Mouse (Mus musculus) thymus, adult 2 months (tissue): ENCODE measurements around the gene Alg1. TPM values are rescaled to one million over a fixed set of nuclear protein-coding genes. Genes with fewer than 3 reads are reported as not detected.
"Not testable (repeated sequence)": the region's sequence is repeated elsewhere in the genome, so short reads cannot be mapped to it uniquely, and the experiment has no call there.

Source experiments
- DNase-seq: peaks from one replicate; pipeline ENCODE4 v3.0.0; 2021
- H3K27ac ChIP-seq: fragments of 200-500 bp; 2 replicates; pipeline ENCODE4 v1.5.1; 2012; ENCODE audit warnings: low read length, control low read depth; ENCODE audit not compliant: control insufficient read depth, insufficient read depth
- H3K27me3 ChIP-seq: fragments of 200-500 bp; 2 replicates; pipeline ENCODE4 v1.6.1; 2012; ENCODE audit warnings: mild to moderate bottlenecking, low read length, moderate library complexity, mixed read lengths; ENCODE audit not compliant: control insufficient read depth, insufficient read depth
- H3K36me3 ChIP-seq: fragments of 200-500 bp; 2 replicates; pipeline ENCODE4 v1.6.1; 2012; ENCODE audit warnings: mild to moderate bottlenecking, low read length, moderate library complexity; ENCODE audit not compliant: control insufficient read depth, insufficient read depth
- H3K4me1 ChIP-seq: fragments of 200-500 bp; replicated peaks from 2 replicates; pipeline ENCODE4 v1.6.1; 2012; ENCODE audit warnings: low read length; ENCODE audit not compliant: control insufficient read depth, insufficient read depth
- H3K4me3 ChIP-seq: fragments of 200-500 bp; 2 replicates; pipeline ENCODE4 v1.5.1; 2012; ENCODE audit warnings: mild to moderate bottlenecking, low read length, control low read depth, moderate library complexity; ENCODE audit not compliant: control insufficient read depth, insufficient read depth
- CTCF ChIP-seq: fragments of 200-500 bp; IDR thresholded peaks from 2 replicates; pipeline ENCODE4 v1.5.1; 2012; ENCODE audit warnings: mild to moderate bottlenecking, control low read depth, low read length, moderate library complexity, borderline replicate concordance; ENCODE audit not compliant: control insufficient read depth, poor library complexity, insufficient read depth; ENCODE audit errors: extremely low read depth
- POLR2A ChIP-seq: fragments of 200-500 bp; IDR thresholded peaks from 2 replicates; pipeline ENCODE4 v1.6.1; 2012; ENCODE audit warnings: mild to moderate bottlenecking, low read length, control low read depth, moderate library complexity; ENCODE audit not compliant: control insufficient read depth, poor library complexity, insufficient read depth; ENCODE audit errors: extremely low read depth
- WGBS: fragments of 180-500 bp; shearing (Covaris S2); methylation state at CpG from one replicate; pipeline ENCODE4 v1.1.7; 2018; 5-methylcytosine and 5-hydroxymethylcytosine counted together
- polyA plus RNA-seq: library from polyadenylated mRNA; depleted of rRNA; stranded (reverse); fragments of >200 nt; gene quantifications from 2 replicates; pipeline ENCODE4 v1.2.3, GENCODE M21; 2012

Alg1 gene
- polyA plus RNA-seq, 1 experiment = 71.7 TPM

DNA sequence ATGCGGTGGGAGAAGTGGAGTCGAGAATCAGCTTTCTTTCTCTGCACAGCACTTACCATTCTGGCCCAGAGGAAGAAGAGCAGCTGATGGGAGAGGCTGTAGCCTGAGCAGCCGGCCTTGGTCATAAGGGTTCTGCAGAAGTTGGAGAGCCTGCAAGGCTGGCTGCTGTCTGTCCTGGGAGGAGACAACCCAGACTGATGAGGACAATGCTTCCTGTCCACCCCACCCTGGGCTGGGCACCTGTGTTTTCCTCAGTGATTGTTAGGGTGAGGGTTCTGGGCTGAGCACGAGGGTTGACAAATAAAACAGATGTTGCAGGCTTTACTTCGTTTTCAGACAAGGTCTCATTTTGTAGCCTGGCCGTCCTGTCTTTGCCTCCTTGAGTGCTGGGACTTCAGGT lies 16.7 kb upstream of the Alg1 start:
- Histone ChIP-seq H3K4me1 (no peaks in the 10 kb centered on the region), H3K27me3 (no peaks in the 10 kb centered on the region), H3K36me3 (no peaks in the 10 kb centered on the region), H3K4me3 (no peak overlapping the region), H3K27ac (no peak overlapping the region)
- 79% methylated on average over 6 of the region's 6 CpGs for WGBS
- DNase-seq = no peak
- no peak for TF ChIP-seq CTCF
- no peak for TF ChIP-seq POLR2A

DNA sequence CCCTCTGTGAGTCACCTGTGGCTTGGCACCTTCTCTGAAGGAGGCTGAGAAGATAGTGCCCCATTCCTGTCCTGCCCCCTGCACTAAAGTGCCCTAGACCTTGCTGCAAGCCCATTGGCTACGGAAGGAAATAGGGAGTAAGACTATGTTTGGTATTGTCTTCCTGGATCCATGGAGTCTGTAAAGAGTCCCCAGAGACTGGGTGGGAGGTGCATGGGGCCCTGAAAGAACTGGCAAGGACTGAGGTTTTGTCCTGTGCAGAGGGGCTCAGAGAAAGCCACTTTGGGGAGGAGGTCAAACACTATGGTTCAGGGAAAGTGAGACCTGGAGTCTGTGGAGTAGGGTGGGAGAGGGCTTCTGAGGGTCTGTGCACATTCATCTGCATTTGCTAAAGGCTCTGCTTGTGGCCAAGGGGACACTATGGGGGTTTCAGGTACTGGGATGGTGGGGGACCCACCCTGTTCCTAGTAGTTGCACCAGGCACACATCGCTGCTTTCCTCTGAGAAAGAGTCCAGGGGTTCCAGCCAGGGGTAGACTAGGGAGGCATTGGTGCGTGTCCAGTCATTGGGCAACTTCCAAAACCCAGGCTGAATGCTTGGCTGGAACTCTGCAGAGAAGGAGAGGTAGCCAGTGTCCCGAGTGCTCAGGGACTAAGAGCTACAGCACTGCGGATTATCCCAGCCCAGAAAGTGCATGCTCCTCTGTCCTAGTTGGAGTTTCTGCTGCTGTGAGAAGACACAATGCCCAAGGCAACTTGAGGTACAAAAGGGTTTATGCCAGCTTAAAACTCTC lies 15.9 kb upstream of the Alg1 start:
- Histone ChIP-seq H3K4me1 (no peaks in the 10 kb centered on the region), H3K27ac (no peak overlapping the region), H3K4me3 (no peak overlapping the region), H3K36me3 (no peaks in the 10 kb centered on the region), H3K27me3 (no peaks in the 10 kb centered on the region)
- 83% methylated on average over 5 of the region's 5 CpGs for WGBS
- no peak for TF ChIP-seq POLR2A
- TF ChIP-seq CTCF = no peak
- no peak for DNase-seq

DNA sequence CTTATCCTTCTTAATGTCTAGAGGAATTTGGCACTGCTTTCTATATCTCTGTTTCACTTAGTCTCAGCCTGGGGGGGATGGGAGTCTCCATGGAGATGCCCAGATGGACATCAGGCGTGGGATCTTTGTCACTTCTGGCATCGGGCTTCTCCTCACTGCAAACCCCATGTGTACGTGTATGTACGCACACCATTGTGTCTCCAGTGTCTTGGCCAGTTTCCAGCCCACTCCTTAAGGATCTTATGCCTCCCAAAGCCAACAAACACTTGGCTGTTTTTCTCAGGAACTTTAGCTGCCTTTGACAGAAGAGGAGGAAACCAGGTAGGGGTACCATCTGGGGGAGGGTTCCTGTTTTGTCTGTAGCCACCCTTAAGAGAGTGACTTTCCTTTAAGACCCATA lies 12.0 kb upstream of the Alg1 start:
- Histone ChIP-seq H3K27ac (no peak overlapping the region), H3K36me3 (no peaks in the 10 kb centered on the region), H3K4me3 (no peak overlapping the region), H3K4me1 (no peaks in the 10 kb centered on the region), H3K27me3 (no peaks in the 10 kb centered on the region)
- TF ChIP-seq POLR2A (no peak), CTCF (no peak)
- DNase-seq = no peak
- 72% methylated on average over 4 of the region's 4 CpGs for WGBS

DNA sequence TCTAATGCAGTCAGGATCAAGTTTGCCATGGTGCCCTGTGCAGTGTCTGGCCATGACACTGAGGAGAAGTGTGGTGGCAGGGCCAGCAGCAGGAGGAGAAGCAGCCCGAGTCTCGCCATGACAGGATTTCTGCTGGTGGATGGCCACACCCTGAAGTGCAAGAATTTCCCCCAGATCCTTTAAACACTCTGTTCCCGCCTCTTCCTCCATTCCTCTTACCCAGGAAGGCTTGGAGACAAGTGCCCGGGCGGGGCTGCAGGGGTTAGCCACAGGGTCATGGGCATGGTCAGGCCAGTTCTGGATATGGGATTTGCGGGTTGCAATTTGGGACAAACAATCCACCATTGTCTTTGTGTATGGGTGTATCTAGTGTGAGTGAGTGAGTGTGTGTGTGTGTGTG lies 11.3 kb upstream of the Alg1 start, which contains the start of gene AU021092:
Gene AU021092, minus strand, starts transcription at position 160 of the 400 bp plus-strand sequence.
- Histone ChIP-seq H3K4me3 (no peak within 1 kb of the TSS), H3K27ac (no peak within 1 kb of the TSS), H3K36me3 (no peaks in the 10 kb centered on the region), H3K27me3 (no peaks in the 10 kb centered on the region), H3K4me1 (no peaks in the 10 kb centered on the region)
- TF ChIP-seq CTCF (no peak), POLR2A (no peak)
- DNase-seq = no peak
- 80% methylated on average over 6 of the region's 6 CpGs for WGBS

DNA sequence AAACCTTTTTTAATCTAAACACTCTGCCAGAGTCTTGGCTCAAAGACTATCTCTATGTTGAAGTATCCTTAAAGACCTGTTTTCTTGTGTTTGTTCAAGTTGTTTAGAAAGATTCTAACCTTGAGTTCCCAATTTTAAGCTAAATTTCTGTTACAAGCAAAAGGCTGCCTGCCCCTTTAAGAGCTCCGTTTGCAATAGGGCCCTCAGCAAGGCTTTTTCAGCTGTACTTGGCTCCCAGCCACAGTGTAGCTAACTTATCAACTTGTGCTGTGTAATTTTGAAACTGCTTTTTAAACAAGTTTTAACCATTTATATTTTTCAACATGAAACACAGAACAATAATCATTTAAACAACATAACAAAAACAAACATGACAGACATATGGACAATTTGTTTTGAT lies 6.9 kb upstream of the Alg1 start:
- not testable (repeated sequence) for H3K27ac ChIP-seq, DNase-seq, H3K4me3 ChIP-seq, H3K36me3 ChIP-seq, H3K27me3 ChIP-seq, H3K4me1 ChIP-seq
- 9% methylated on average over 1 of the region's 1 CpGs for WGBS

DNA sequence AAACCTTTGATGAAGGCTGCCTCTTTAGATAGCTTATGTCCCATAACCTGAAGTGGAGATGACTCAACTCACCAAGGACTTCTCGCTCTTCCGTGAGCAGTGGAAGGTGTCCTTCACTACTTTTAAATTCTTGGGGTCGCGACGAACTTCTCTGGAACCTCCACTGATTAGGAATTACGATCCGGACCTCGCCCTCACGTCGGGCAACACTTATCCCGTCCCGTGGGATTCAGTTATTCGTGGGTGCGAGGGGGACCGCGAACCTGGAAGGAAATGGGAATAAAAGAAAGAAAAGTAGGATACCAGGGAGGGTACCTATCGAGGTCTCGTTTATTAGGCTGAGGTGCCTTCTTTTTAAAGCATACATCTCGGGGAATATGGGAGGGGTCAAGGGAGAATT lies 5.9 kb upstream of the Alg1 start:
- not testable (repeated sequence) for H3K4me1 ChIP-seq, H3K27ac ChIP-seq, DNase-seq, H3K27me3 ChIP-seq, H3K36me3 ChIP-seq, H3K4me3 ChIP-seq
- 89% methylated on average over 19 of the region's 19 CpGs for WGBS

DNA sequence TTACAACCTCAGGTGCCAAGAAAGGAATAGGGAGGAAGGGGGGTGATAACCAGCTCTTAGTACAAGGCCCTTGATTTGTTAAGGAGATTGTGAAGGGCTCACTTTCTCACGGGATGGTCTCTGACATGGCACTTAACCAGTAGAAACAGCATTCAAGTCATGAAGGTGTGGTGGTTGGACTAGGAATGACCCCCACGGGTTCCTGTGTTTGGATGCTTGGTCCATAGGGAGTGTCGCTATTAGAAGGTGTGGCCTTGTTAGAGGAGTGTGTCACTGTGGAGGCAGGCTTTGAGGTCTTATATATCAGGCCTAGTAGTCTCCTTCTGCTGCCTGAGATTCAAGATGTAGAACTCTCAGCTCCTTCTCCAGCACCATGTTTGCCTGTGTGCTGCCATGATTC lies 5.3 kb upstream of the Alg1 start:
- not testable (repeated sequence) for H3K4me3 ChIP-seq, H3K27me3 ChIP-seq, H3K27ac ChIP-seq, H3K4me1 ChIP-seq, H3K36me3 ChIP-seq, DNase-seq
- 83% methylated on average over 3 of the region's 3 CpGs for WGBS
